Mouse (Mus musculus): ENCODE results near the gene Arfgap2. TPM values are rescaled to one million over a fixed set of nuclear protein-coding genes. Genes with fewer than 3 reads are reported as not detected.

Arfgap2 gene
- polyA plus RNA-seq, 1 experiment from 2014 or later = 108 TPM

DNA sequence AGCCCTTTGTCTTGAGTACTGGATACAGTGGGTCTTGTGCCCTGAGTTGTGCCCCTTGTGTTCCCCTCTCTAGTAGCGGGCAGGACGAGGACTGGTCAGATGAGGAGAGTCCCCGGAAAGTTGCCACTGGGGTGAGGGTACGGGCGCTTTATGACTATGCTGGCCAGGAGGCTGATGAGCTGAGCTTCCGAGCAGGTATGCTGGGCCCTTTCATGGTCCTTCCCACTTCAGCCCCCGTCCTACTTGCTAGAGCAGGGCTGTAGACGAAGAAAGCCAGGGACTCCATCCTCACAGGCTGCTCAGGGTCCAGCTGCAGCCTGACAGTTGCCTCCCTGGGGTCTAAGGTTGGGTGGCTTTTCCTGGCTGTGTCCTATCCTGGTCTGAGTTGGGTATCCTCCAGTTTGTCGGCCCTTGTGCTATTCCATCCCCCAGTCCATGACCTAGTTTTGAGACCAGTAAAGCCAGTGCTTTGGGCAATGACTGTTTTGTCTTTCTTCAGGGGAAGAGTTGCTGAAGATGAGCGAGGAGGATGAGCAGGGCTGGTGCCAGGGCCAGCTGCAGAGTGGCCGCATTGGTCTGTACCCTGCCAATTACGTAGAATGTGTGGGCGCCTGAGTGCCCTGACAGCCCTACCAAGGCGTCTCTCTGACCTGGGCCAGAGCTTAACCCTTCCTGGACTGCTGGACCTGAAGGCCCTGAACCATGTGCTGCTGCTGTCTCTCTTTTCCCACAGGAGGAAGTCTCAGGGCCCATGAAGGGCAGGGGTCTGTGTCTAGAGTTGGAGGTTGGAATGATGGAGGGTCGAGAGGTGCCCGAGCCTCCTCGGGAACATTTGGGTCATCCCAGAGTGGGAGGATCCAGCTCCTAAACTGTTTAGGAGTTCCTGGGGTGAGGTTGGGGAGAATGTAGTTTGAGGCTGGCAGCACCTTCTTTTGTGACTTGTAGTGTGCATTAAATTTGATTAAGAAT, 798 bp upstream of the Arfgap2 start:
- H3K36me3 ChIP-seq = peaks cover 70% of the 10 kb centered on the region
- peak overlapping the region; percentile 95 for H3K27ac ChIP-seq
- H3K4me2 ChIP-seq = peak overlapping the region; percentile 75
- no peaks in the 10 kb centered on the region for H3K9me3 ChIP-seq
- peak overlapping the region; percentile 87; the same call in 1 of the 2 replicates for H3K9ac ChIP-seq (replicated peaks)
- WGBS = 89% methylated on average over 17 of the region's 17 CpGs
- 0 out of 2 replicates have a peak, but pooled peaks have one; percentile 7 for ATAC-seq (ENCODE audit: insufficient number of reproducible peaks, insufficient read depth, low FRiP score, low TSS enrichment, low read depth)
- peak overlapping the region; percentile 85 for H3K4me3 ChIP-seq (replicated peaks)
- no peaks in the 10 kb centered on the region for H3K27me3 ChIP-seq
- H3K4me1 ChIP-seq (replicated peaks) = peaks cover 19% of the 10 kb centered on the region

DNA sequence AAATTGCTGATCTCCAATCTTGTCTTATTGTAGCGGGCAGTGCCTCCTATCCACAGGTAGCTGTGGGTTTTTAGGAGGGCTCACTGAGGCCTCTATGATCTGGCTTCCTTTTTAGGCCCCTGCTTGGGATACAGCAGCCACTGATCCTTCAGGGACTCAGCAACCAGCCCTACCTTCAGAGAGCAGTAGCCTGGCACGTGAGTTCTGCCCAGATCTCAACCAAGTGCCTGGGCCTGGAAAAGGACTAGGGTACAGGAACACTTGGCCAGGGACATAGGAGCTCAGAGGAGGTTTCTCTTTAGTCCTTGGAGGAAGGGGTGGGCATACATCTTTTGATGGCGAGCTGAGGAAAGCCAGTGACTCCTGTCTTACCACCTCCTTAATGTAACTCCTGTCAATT, 3.3 kb downstream of the Arfgap2 start:
- peaks cover 77% of the 10 kb centered on the region for H3K36me3 ChIP-seq
- no peak overlapping the region for H3K9ac ChIP-seq (replicated peaks)
- no peak for ATAC-seq (ENCODE audit: insufficient number of reproducible peaks, insufficient read depth, low FRiP score, low TSS enrichment, low read depth)
- no peak overlapping the region for H3K4me3 ChIP-seq (replicated peaks)
- H3K4me1 ChIP-seq (replicated peaks) = peaks cover 19% of the 10 kb centered on the region
- WGBS = 95% methylated on average over 3 of the region's 3 CpGs
- no peak overlapping the region for H3K27ac ChIP-seq
- no peaks in the 10 kb centered on the region for H3K27me3 ChIP-seq
- no peak overlapping the region for H3K4me2 ChIP-seq
- H3K9me3 ChIP-seq = no peaks in the 10 kb centered on the region

GRCm38 (mm10) chr2:91268706-91269105, 3.9 kb downstream of the Arfgap2 start:
- no peaks in the 10 kb centered on the region for H3K9me3 ChIP-seq
- peaks cover 19% of the 10 kb centered on the region for H3K4me1 ChIP-seq (replicated peaks)
- H3K4me2 ChIP-seq = no peak overlapping the region
- 81% methylated on average over 2 of the region's 2 CpGs for WGBS
- H3K4me3 ChIP-seq (replicated peaks) = no peak overlapping the region
- no peaks in the 10 kb centered on the region for H3K27me3 ChIP-seq
- no peak for ATAC-seq (ENCODE audit: insufficient number of reproducible peaks, insufficient read depth, low FRiP score, low TSS enrichment, low read depth)
- no peak overlapping the region for H3K27ac ChIP-seq
- H3K9ac ChIP-seq (replicated peaks) = no peak overlapping the region
- peaks cover 77% of the 10 kb centered on the region for H3K36me3 ChIP-seq

DNA sequence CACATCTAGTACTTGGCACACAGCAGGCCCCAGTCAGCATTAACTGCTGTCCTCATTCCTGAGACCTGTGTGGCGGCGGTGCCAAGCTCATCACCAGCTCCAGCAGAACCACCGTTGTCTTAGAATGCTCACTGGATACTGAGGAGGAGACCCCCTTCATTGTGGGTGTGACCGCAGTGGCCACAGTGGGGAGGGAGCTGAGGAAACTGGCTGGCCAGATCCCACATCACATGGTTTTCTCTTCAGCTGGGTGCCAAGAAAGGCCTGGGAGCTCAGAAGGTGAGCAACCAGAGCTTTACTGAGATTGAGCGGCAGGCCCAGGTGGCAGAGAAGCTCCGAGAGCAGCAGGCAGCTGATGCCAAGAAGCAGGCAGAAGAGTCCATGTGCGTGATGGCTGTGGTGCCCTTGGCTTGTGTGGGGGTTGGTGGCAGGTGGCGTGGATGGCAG, 4.9 kb downstream of the Arfgap2 start:
- ATAC-seq (ENCODE audit: insufficient number of reproducible peaks, insufficient read depth, low FRiP score, low TSS enrichment, low read depth) = no peak
- peaks cover 83% of the 10 kb centered on the region for H3K36me3 ChIP-seq

GRCm38 (mm10) chr2:91278749-91279371, 14.1 kb downstream of the Arfgap2 start:
- H3K36me3 ChIP-seq = peaks cover 50% of the 10 kb centered on the region
- ATAC-seq (ENCODE audit: insufficient number of reproducible peaks, insufficient read depth, low FRiP score, low TSS enrichment, low read depth) = no peak
- H3K4me2 ChIP-seq = no peak overlapping the region
- 37% methylated on average over 10 of the region's 10 CpGs for WGBS
- peaks cover 24% of the 10 kb centered on the region for H3K4me1 ChIP-seq (replicated peaks)
- H3K27me3 ChIP-seq = no peaks in the 10 kb centered on the region
- 0 out of 2 replicates have a peak overlapping the region, but pooled peaks have one; percentile 23 for H3K27ac ChIP-seq
- no peaks in the 10 kb centered on the region for H3K9me3 ChIP-seq
- H3K9ac ChIP-seq (replicated peaks) = no peak overlapping the region
- no peak overlapping the region for H3K4me3 ChIP-seq (replicated peaks)

More for the DNA sequence above, 4.9 kb downstream of the Arfgap2 start:
- Histone ChIP-seq H3K9ac (replicated peaks) (no peak overlapping the region), H3K27me3 (no peaks in the 10 kb centered on the region), H3K9me3 (no peaks in the 10 kb centered on the region), H3K27ac (no peak overlapping the region), H3K4me3 (replicated peaks) (no peak overlapping the region), H3K4me1 (replicated peaks) (peaks cover 11% of the 10 kb centered on the region), H3K4me2 (no peak overlapping the region)
- WGBS = 93% methylated on average over 8 of the region's 8 CpGs

- H3K4me3 ChIP-seq (replicated peaks) = no peak overlapping the region
- 58% methylated on average over 2 of the region's 2 CpGs for WGBS
Measured at GRCm38 (mm10) chr2:91279372-91279755, 14.6 kb downstream of the Arfgap2 start.

DNA sequence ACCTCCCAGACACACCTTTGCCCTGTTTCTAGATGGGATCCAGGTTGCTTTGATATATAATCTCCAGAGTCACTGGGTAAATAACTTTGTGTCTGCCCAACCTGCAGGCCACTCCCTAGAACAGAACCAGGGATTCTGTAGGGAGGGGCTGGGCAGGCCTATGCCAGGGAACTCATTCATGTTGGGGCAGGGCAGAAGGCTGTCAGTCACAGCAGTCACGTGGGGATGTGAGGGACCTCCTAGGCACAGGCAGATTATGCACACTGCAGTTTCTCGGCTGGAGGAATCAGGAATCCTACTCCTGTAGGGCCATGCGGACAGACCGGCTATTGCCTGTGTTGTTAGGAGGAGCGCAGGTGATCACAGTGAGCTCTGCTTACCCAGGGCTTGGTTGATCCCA, 16.6 kb downstream of the Arfgap2 start:
- Histone ChIP-seq H3K4me1 (replicated peaks) (peaks cover 32% of the 10 kb centered on the region), H3K36me3 (peaks cover 25% of the 10 kb centered on the region; the same call in 1 of the 2 replicates), H3K4me3 (replicated peaks) (no peak overlapping the region), H3K27me3 (no peaks in the 10 kb centered on the region), H3K27ac (peak overlapping the region; percentile 58; the same call in 1 of the 2 replicates), H3K9ac (replicated peaks) (no peak overlapping the region), H3K4me2 (no peak overlapping the region), H3K9me3 (no peaks in the 10 kb centered on the region)
- ATAC-seq (ENCODE audit: insufficient number of reproducible peaks, insufficient read depth, low FRiP score, low TSS enrichment, low read depth) = no peak; the same call in 1 of the 2 replicates
- 50% methylated on average over 5 of the region's 5 CpGs for WGBS

More at GRCm38 (mm10) chr2:91279372-91279755, 14.6 kb downstream of the Arfgap2 start:
- no peak overlapping the region for H3K9ac ChIP-seq (replicated peaks)
- no peaks in the 10 kb centered on the region for H3K9me3 ChIP-seq
- no peak overlapping the region for H3K27ac ChIP-seq
- 0 out of 2 replicates have a peak, but pooled peaks have one; percentile 7 for ATAC-seq (ENCODE audit: insufficient number of reproducible peaks, insufficient read depth, low FRiP score, low TSS enrichment, low read depth)
- H3K4me2 ChIP-seq = no peak overlapping the region
- H3K27me3 ChIP-seq = no peaks in the 10 kb centered on the region
- H3K4me1 ChIP-seq (replicated peaks) = peaks cover 26% of the 10 kb centered on the region
- H3K36me3 ChIP-seq = peaks cover 45% of the 10 kb centered on the region

DNA sequence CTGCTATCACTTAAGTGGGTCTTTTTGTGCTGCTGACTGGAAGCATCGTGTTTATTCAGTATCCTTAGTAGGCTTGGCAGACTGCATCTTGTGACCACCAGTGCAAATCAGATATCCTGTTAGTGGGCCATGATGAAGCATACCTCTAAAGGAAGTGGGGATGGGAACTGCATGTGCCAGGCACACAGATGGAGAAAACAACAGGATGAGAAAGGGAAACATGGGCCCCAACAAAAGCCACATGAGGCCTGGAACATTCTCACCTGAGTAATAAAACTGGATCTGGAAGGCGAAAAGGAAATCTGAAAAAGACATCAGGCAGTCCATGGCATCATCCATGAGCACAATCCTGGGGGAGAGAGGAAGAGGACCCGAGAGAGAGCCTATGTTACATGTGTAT, 19.2 kb downstream of the Arfgap2 start:
- Histone ChIP-seq H3K9me3 (no peaks in the 10 kb centered on the region), H3K36me3 (peaks cover 9% of the 10 kb centered on the region; the same call in 1 of the 2 replicates), H3K9ac (replicated peaks) (no peak overlapping the region), H3K27ac (peak overlapping the region; percentile 72; the same call in 1 of the 2 replicates), H3K4me1 (replicated peaks) (peaks cover 32% of the 10 kb centered on the region), H3K4me3 (replicated peaks) (no peak overlapping the region), H3K27me3 (no peaks in the 10 kb centered on the region), H3K4me2 (no peak overlapping the region)
- ATAC-seq (ENCODE audit: insufficient number of reproducible peaks, insufficient read depth, low FRiP score, low TSS enrichment, low read depth) = no peak
- WGBS = 66% methylated on average over 3 of the region's 3 CpGs

DNA sequence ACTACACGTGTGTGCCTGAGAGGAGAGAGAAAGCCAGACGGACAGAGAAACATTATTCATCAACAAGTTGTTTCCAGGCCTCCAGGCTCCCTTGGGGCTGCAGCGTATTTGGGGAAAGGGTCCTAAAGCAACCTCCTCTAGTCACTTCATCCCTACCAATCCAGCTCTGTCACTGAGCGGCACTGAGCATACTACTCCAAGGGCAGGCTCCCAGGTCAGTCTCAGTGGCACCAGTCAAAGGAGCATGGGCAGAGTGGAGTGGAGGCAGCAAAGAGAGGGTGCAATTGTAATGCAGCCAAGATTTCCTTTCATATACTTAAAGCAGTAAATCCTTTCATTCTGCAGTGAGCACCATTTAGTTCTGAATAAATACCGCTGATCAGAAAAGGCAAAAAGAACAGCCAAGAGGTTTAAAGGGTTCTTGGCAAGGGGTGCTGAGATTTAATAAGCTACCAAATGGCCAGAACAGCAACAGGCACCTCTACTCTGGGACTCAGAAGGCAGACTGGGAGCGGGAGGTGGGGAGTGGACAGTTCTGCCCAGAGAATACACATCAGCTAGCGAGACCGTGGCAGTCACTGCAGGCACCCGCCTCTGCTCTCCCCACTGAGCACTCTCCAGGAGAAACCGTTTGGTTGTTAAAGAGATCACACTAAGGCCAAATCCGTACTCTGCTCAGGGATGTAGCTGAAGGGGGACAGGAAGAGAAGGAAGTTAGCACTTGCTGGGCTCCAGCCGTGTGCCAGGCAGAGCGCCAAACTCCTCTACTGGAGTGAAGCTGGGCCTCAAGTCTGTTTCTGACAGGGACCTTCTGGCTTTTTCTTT, 19.8 kb downstream of the Arfgap2 start:
- H3K9me3 ChIP-seq = no peaks in the 10 kb centered on the region
- no peaks in the 10 kb centered on the region for H3K27me3 ChIP-seq
- no peak overlapping the region for H3K4me3 ChIP-seq (replicated peaks)
- no peak overlapping the region for H3K9ac ChIP-seq (replicated peaks)
- peak overlapping the region; percentile 72 for H3K27ac ChIP-seq
- 55% methylated on average over 13 of the region's 13 CpGs for WGBS
- H3K36me3 ChIP-seq = peaks cover 9% of the 10 kb centered on the region; the same call in 1 of the 2 replicates
- H3K4me1 ChIP-seq (replicated peaks) = peaks cover 30% of the 10 kb centered on the region
- ATAC-seq (ENCODE audit: insufficient number of reproducible peaks, insufficient read depth, low FRiP score, low TSS enrichment, low read depth) = no peak
- no peak overlapping the region for H3K4me2 ChIP-seq

- Histone ChIP-seq H3K4me2 (no peak overlapping the region), H3K9ac (replicated peaks) (no peak overlapping the region), H3K9me3 (no peaks in the 10 kb centered on the region), H3K4me3 (replicated peaks) (no peak overlapping the region), H3K4me1 (replicated peaks) (peaks cover 31% of the 10 kb centered on the region), H3K36me3 (peaks cover 9% of the 10 kb centered on the region; the same call in 1 of the 2 replicates), H3K27ac (no peak overlapping the region), H3K27me3 (no peaks in the 10 kb centered on the region)
- WGBS = 15% methylated on average over 7 of the region's 7 CpGs
- ATAC-seq (ENCODE audit: insufficient number of reproducible peaks, insufficient read depth, low FRiP score, low TSS enrichment, low read depth) = no peak
Measured at GRCm38 (mm10) chr2:91285885-91286505, 21.2 kb downstream of the Arfgap2 start.
